Mouse (Mus musculus) embryo, embryonic 11 days (tissue): ENCODE results near the gene Enox2.

Experiments used
- DNase-seq: peaks from one replicate; pipeline ENCODE4 v3.0.0-alpha.2; 2015

Enox2 gene

GRCm38 (mm10) chrX:48985653-48986052 is 302.4 kb downstream of the Enox2 start:
- DNase-seq, result no peak

- DNase-seq, result no peak
Measured at GRCm38 (mm10) chrX:48984451-48984850, 303.6 kb downstream of the Enox2 start.
